Mouse (Mus musculus): ENCODE data around the gene Tmem232. TPM values are rescaled to one million over a fixed set of nuclear protein-coding genes. Genes with fewer than 3 reads are reported as not detected.

The Tmem232 gene
- polyA plus RNA-seq, 1 experiment from 2014 or later: not detected

DNA sequence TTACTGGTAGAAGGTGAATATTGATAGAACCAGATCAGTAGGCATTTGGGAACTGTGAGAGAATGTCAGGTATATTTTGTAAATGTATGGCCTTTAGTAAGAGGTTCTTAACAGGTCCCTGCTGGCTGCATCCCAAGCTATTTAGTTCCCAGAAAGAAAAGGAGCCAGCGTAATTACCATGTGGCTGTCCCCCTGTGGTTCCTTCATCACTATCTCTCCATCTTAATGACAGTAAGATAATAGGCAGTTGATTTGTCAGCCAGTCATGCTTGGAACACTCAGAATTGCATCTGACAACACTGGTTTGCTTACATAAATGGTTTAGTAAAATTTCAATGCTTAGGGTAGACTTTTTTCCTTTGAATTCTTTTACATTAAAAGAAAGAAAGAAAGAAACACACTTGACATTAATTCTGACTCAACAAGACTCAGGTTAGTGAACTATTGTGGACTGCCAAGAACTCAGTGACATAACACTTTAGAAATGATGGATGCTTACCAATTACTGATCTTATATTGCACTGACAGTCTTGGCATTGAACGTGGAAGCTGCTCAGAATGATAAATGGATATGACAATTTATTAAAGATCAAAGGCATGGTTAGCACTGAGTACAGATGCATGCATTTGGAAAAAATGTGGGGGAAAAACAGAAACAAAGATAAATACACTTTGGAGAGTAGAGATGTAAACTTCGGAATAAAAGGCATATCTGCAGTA is 174.9 kb downstream of the Tmem232 start:
- no peaks in the 10 kb centered on the region for H3K4me1 ChIP-seq (replicated peaks)
- ATAC-seq (ENCODE audit: insufficient number of reproducible peaks, insufficient read depth, low FRiP score, low TSS enrichment, low read depth): no peak
- H3K4me2 ChIP-seq: no peak overlapping the region
- H3K27me3 ChIP-seq: no peaks in the 10 kb centered on the region
- no peak overlapping the region for H3K9ac ChIP-seq (replicated peaks)
- no peak overlapping the region for H3K4me3 ChIP-seq (replicated peaks)
- no peaks in the 10 kb centered on the region for H3K9me3 ChIP-seq
- no peak overlapping the region for H3K27ac ChIP-seq
- H3K36me3 ChIP-seq: no peaks in the 10 kb centered on the region
- WGBS: 65% methylated on average over 3 of the region's 3 CpGs

DNA sequence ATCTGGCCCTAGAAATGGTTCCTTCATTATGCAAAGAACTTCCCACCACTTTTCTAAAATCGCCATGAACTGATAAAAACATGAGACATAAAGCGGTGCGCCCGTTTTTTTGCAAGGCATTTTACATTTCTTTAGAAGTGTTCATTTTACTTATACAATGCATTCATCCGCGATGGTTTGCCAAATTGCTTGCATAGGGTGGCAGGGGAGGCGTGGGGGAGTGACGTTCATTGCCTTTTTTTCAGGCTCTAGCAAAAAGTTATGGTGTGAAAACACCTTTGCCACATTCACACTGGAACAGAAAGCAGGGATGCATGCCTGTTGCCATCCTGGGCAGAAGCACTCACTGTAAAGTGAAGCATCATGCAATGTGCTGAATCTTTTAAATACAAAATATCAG is 188.7 kb downstream of the Tmem232 start:
- H3K4me3 ChIP-seq (replicated peaks): no peak overlapping the region
- H3K36me3 ChIP-seq: no peaks in the 10 kb centered on the region
- no peaks in the 10 kb centered on the region for H3K4me1 ChIP-seq (replicated peaks)
- no peak overlapping the region for H3K27ac ChIP-seq
- peaks cover under 1% of the 10 kb centered on the region; the same call in 1 of the 2 replicates for H3K9me3 ChIP-seq
- WGBS: 87% methylated on average over 8 of the region's 8 CpGs
- no peak overlapping the region for H3K4me2 ChIP-seq
- no peaks in the 10 kb centered on the region for H3K27me3 ChIP-seq
- no peak overlapping the region for H3K9ac ChIP-seq (replicated peaks)
- ATAC-seq (ENCODE audit: insufficient number of reproducible peaks, insufficient read depth, low FRiP score, low TSS enrichment, low read depth): no peak

DNA sequence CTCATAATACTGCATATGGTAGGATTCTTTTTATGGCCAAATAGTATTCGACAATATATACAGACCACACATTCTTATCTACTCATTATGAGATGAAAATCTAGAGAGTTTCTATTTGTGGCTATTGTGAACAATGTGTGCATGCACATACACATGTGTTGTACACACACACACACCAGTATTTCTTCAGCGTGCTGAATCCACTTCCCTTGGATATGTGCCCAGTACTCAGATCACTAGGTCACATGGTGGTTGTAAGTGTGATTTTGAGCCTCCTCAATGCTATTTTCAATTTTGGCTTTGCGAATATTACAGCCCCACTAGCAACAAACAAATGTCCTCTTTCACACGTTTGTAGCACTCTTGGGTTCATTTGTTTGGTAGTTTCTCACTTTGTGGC is 200.6 kb downstream of the Tmem232 start:
- H3K27ac ChIP-seq: no peak overlapping the region
- no peak overlapping the region for H3K4me2 ChIP-seq
- H3K27me3 ChIP-seq: no peaks in the 10 kb centered on the region
- no peak overlapping the region for H3K9ac ChIP-seq (replicated peaks)
- H3K4me1 ChIP-seq (replicated peaks): no peaks in the 10 kb centered on the region
- H3K4me3 ChIP-seq (replicated peaks): no peak overlapping the region
- no peaks in the 10 kb centered on the region for H3K36me3 ChIP-seq
- H3K9me3 ChIP-seq: no peaks in the 10 kb centered on the region
- ATAC-seq (ENCODE audit: insufficient number of reproducible peaks, insufficient read depth, low FRiP score, low TSS enrichment, low read depth): no peak
- 80% methylated on average over 4 of the region's 4 CpGs for WGBS

DNA sequence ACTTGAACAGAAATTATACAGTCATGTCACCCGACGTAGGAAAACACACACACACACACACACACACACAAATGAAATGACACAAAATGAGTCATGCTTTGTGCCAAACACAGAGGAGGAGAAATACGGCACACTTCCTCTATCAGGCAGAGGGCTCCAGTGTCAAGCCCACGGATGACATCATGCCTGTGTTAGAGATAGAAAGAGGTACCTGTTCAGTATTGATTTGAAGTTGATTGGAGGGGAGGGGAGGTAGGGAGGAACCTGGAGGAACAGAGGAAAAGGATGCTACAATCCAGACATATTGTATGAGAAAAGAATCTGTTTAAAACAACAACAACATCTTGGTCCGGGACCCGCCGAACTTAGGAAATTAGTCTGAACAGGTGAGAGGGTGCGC is 209.8 kb downstream of the Tmem232 start:
- no peak overlapping the region for H3K4me2 ChIP-seq
- no peak overlapping the region for H3K27ac ChIP-seq
- no peaks in the 10 kb centered on the region for H3K9me3 ChIP-seq
- no peak overlapping the region for H3K9ac ChIP-seq (replicated peaks)
- H3K27me3 ChIP-seq: no peaks in the 10 kb centered on the region
- 90% methylated on average over 8 of the region's 8 CpGs for WGBS
- no peak overlapping the region for H3K4me3 ChIP-seq (replicated peaks)
- H3K36me3 ChIP-seq: no peaks in the 10 kb centered on the region
- no peaks in the 10 kb centered on the region for H3K4me1 ChIP-seq (replicated peaks)
- no peak for ATAC-seq (ENCODE audit: insufficient number of reproducible peaks, insufficient read depth, low FRiP score, low TSS enrichment, low read depth)

DNA sequence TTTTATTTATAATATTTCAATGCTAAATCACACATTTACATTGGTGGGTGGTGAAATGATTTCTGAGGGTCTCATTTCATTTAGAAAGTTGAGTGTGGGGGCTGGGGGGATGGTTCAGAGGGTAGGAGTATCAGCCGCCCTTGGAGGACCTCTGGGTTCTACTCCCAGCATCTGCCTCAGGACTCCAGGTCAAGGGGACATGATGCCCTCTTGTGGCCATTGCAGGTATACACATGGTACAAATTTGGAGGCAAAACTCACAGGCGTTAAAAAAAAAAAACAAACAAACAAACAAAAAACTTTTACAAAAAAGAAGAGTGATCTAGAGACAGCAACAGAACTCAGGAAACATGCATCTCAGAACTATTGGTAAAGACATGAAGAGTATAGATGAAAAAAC is 215.3 kb downstream of the Tmem232 start:
- H3K4me3 ChIP-seq (replicated peaks): no peak overlapping the region
- no peak overlapping the region for H3K27ac ChIP-seq
- 21% methylated on average over 2 of the region's 2 CpGs for WGBS
- no peak overlapping the region for H3K9ac ChIP-seq (replicated peaks)
- no peaks in the 10 kb centered on the region for H3K9me3 ChIP-seq
- no peak for ATAC-seq (ENCODE audit: insufficient number of reproducible peaks, insufficient read depth, low FRiP score, low TSS enrichment, low read depth)
- H3K36me3 ChIP-seq: no peaks in the 10 kb centered on the region
- H3K4me1 ChIP-seq (replicated peaks): no peaks in the 10 kb centered on the region
- no peak overlapping the region for H3K4me2 ChIP-seq
- no peaks in the 10 kb centered on the region for H3K27me3 ChIP-seq

DNA sequence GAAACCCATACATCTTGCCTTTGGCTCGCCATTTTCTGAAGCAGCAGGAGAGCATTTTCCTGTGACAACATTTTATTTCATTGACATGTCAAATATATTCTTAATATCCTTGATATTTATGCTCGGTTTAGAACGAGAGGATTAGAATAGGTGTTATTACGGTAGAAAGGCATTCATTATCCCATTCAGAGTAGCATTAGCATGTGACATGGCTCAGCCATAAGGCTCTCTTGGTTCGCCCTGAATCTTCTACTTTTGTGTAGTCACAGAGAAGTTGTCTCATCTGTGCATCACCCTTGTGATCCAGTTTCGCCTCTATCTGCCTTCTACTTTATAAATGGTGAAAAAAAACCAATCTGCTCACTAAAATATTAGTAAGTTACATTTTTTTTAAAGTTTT is 220.0 kb downstream of the Tmem232 start:
- no peak overlapping the region for H3K27ac ChIP-seq
- WGBS: 94% methylated on average over 6 of the region's 6 CpGs
- ATAC-seq (ENCODE audit: insufficient number of reproducible peaks, insufficient read depth, low FRiP score, low TSS enrichment, low read depth): no peak
- no peak overlapping the region for H3K4me3 ChIP-seq (replicated peaks)
- no peaks in the 10 kb centered on the region for H3K36me3 ChIP-seq
- no peak overlapping the region for H3K4me2 ChIP-seq
- H3K27me3 ChIP-seq: no peaks in the 10 kb centered on the region
- H3K9me3 ChIP-seq: no peaks in the 10 kb centered on the region
- no peaks in the 10 kb centered on the region for H3K4me1 ChIP-seq (replicated peaks)
- H3K9ac ChIP-seq (replicated peaks): no peak overlapping the region

DNA sequence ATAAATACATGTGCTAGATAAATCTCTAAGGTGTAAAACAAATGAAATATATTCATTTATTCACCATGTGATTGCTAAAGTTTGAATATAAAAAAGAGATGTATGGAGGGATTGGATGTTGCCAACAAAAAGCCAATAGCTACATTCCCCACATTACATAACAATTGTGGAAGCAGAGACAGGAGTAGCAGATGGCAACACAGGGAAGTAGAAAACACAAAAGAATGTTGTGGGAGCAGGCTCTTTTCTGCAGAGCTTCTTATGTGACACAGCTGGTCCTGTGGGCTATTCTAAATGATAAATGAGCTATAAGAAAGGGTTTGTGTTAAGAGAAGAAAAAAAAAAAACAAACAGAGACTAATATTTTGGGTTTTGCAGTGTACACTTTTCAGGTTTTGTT is 240.6 kb downstream of the Tmem232 start:
- Histone ChIP-seq H3K27ac (no peak overlapping the region), H3K36me3 (no peaks in the 10 kb centered on the region), H3K27me3 (no peaks in the 10 kb centered on the region), H3K4me3 (replicated peaks) (no peak overlapping the region), H3K4me1 (replicated peaks) (no peaks in the 10 kb centered on the region), H3K9me3 (no peaks in the 10 kb centered on the region), H3K4me2 (no peak overlapping the region), H3K9ac (replicated peaks) (no peak overlapping the region)
- no peak for ATAC-seq (ENCODE audit: insufficient number of reproducible peaks, insufficient read depth, low FRiP score, low TSS enrichment, low read depth)

DNA sequence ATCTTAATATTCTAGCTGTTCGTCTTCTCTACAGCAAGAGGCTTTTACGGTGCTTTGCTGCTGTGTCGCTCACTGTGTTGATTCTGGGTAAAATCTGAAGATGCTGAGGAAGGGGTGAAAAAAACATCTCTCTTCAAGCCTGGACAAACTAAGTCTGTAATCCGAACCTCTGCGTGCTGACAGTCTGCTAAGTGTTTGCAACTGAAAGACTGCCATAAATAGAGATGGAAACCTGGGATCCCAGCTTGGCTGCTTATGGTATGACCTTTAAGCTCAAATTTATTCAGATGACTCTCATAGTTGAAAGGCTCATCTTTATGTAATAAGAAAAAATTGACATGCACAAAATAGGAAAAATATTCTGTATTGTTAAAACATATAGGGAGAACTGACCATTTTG is 242.8 kb downstream of the Tmem232 start:
- H3K9ac ChIP-seq (replicated peaks): no peak overlapping the region
- no peaks in the 10 kb centered on the region for H3K27me3 ChIP-seq
- no peaks in the 10 kb centered on the region for H3K36me3 ChIP-seq
- H3K4me3 ChIP-seq (replicated peaks): no peak overlapping the region
- ATAC-seq (ENCODE audit: insufficient number of reproducible peaks, insufficient read depth, low FRiP score, low TSS enrichment, low read depth): no peak
- 81% methylated on average over 5 of the region's 5 CpGs for WGBS
- no peaks in the 10 kb centered on the region for H3K4me1 ChIP-seq (replicated peaks)
- H3K4me2 ChIP-seq: no peak overlapping the region
- no peak overlapping the region for H3K27ac ChIP-seq
- H3K9me3 ChIP-seq: no peaks in the 10 kb centered on the region

DNA sequence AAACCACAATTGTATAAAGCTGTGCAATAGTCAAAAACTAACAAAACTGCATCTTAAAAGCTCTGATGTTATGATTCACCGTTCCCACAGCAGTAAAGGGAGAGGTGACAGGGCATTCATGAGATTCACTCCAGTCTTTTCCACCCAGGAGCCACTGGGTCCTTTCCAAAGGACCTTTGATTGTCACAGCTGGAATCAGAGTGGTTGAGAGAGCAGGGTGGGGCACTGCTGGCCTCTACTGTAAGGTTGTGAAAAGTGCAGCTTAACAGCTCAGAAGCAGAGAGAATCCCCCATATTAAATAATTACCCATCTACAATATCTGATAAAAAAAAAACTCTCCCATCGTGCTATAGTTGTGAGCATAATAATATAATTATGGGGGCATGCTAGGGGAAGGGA is 288.4 kb downstream of the Tmem232 start:
- Histone ChIP-seq H3K4me3 (replicated peaks) (no peak overlapping the region), H3K27ac (no peak overlapping the region), H3K4me2 (no peak overlapping the region), H3K36me3 (no peaks in the 10 kb centered on the region), H3K9me3 (peaks cover 4% of the 10 kb centered on the region; the same call in 1 of the 2 replicates), H3K4me1 (replicated peaks) (no peaks in the 10 kb centered on the region), H3K27me3 (no peaks in the 10 kb centered on the region), H3K9ac (replicated peaks) (no peak overlapping the region)
- ATAC-seq (ENCODE audit: insufficient number of reproducible peaks, insufficient read depth, low FRiP score, low TSS enrichment, low read depth): no peak
- 81% methylated on average over 2 of the region's 2 CpGs for WGBS

DNA sequence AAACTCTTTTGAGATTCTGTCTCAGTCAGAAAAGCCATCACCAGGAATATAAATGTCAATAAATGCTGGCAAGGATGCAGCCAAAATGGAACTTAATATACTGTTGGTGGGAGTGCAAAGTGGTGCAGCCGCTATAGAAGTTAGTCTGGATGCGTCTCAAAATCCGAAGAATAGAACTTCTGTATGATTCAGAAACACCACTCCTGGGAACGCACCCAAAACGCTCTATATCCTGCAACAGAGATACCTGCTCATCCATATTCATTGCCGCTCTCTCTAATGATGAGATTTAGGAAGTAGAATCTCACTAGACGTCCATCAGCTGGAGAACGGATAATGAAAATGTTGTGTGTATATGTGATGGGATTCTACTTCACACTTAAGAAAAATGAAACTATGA is 290.3 kb downstream of the Tmem232 start:
- H3K4me2 ChIP-seq: no peak overlapping the region
- WGBS: 90% methylated on average over 8 of the region's 8 CpGs
- peaks cover 4% of the 10 kb centered on the region; the same call in 1 of the 2 replicates for H3K9me3 ChIP-seq
- no peak for ATAC-seq (ENCODE audit: insufficient number of reproducible peaks, insufficient read depth, low FRiP score, low TSS enrichment, low read depth)
- no peak overlapping the region for H3K9ac ChIP-seq (replicated peaks)
- H3K27me3 ChIP-seq: no peaks in the 10 kb centered on the region
- no peaks in the 10 kb centered on the region for H3K36me3 ChIP-seq
- H3K4me1 ChIP-seq (replicated peaks): no peaks in the 10 kb centered on the region
- no peak overlapping the region for H3K4me3 ChIP-seq (replicated peaks)
- H3K27ac ChIP-seq: no peak overlapping the region

DNA sequence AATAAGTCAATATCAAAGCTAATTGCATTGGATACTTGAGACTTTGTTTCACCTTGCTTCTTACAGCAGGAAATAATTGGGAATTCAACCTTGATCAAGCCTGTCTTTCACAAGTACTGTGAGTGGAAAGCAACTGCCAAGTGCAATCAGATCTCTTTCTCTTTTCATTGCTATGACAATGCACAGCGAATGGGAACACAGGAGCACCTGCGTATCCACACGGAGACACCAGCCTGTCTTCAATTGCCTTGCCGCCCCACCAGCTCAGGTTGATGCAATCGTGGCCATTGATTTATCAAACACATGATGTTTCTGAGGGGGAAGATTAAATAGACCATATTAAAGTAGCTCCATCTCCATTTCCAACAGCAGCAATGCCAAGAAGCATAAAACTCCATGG is 296.9 kb downstream of the Tmem232 start:
- Histone ChIP-seq H3K36me3 (no peaks in the 10 kb centered on the region), H3K9me3 (peaks cover 4% of the 10 kb centered on the region; the same call in 1 of the 2 replicates), H3K27me3 (no peaks in the 10 kb centered on the region), H3K27ac (no peak overlapping the region), H3K9ac (replicated peaks) (no peak overlapping the region), H3K4me3 (replicated peaks) (no peak overlapping the region), H3K4me1 (replicated peaks) (no peaks in the 10 kb centered on the region), H3K4me2 (no peak overlapping the region)
- no peak for ATAC-seq (ENCODE audit: insufficient number of reproducible peaks, insufficient read depth, low FRiP score, low TSS enrichment, low read depth)
- WGBS: 90% methylated on average over 5 of the region's 5 CpGs

DNA sequence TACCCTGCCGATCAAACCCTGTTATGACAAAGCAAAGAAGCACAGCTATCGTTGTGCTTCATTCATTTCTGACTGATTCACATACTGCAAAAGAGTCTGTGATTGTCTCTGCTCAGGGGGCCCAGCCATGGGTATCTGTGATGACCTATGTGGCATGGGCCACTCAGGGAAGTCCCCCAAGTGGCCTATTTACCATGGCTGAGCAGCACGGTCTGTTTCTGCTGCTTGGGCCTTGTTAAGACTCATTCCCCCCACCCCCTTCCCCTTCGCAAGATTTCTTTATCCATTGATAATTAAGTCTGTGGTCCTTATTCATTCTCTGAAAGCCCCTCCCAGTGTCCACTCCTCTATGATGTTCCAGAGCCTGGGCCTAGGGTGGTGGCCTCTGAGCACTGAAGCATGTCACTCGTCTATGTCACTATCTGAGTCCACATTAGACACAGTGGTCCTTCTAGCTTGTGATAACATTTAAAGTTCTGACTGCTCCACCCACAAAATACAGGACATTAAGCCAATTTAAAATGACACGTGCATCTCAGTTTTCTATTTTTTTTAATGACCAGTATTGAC is 315.1 kb downstream of the Tmem232 start:
- Histone ChIP-seq H3K4me2 (no peak overlapping the region), H3K9me3 (no peaks in the 10 kb centered on the region), H3K36me3 (no peaks in the 10 kb centered on the region), H3K4me1 (replicated peaks) (no peaks in the 10 kb centered on the region), H3K27me3 (no peaks in the 10 kb centered on the region), H3K27ac (no peak overlapping the region), H3K4me3 (replicated peaks) (no peak overlapping the region), H3K9ac (replicated peaks) (no peak overlapping the region)
- ATAC-seq (ENCODE audit: insufficient number of reproducible peaks, insufficient read depth, low FRiP score, low TSS enrichment, low read depth): no peak
- 84% methylated on average over 6 of the region's 6 CpGs for WGBS

Data from limb, embryonic 12.5 days (tissue).